Mouse (Mus musculus): Measurements from ENCODE around the gene Olfr572. TPM values are rescaled to one million over a fixed set of nuclear protein-coding genes. Genes with fewer than 3 reads are reported as not detected.

The Olfr572 gene
- polyA plus RNA-seq (2015; fragmentation: Nextera tagmentation; extraction: Ambion mirVana), result not detected in 2 replicates

- 58% methylated on average over 1 of the region's 1 CpGs for WGBS
- ATAC-seq (ENCODE audit: low FRiP score, low TSS enrichment), result no peak
- Histone ChIP-seq H3K36me3 (ENCODE audit: control insufficient read depth, insufficient read depth, low read length) (no peaks in the 10 kb centered on the region), H3K9me3 (ENCODE audit: control insufficient read depth, low read length) (no peaks in the 10 kb centered on the region), H3K9ac (ENCODE audit: low read length) (no peak within 1 kb of the TSS), H3K27me3 (ENCODE audit: control insufficient read depth, insufficient read depth, low read length) (no peaks in the 10 kb centered on the region), H3K4me1 (replicated peaks; ENCODE audit: control insufficient read depth, insufficient read depth) (no peaks in the 10 kb centered on the region), H3K4me2 (replicated peaks; ENCODE audit: low read depth) (no peak within 1 kb of the TSS), H3K4me3 (ENCODE audit: low read depth, low read length) (no peak within 1 kb of the TSS), H3K27ac (replicated peaks) (no peak within 1 kb of the TSS)
- DNase-seq (ENCODE audit: low spot score), result no peak
- no peak for TF ChIP-seq CTCF (IDR thresholded peaks at IDR 0.05; ENCODE audit: low read depth)
- TF ChIP-seq EP300 (optimal IDR thresholded peaks at IDR 0.05), result no peak
Observed at GRCm38 (mm10) chr7:102924109-102924508, at the start of gene Olfr572. Gene Olfr572, plus strand, starts transcription at chr7:102924409.

GRCm38 (mm10) chr7:102876822-102877221 is 47.4 kb upstream of the Olfr572 start, which contains the start of gene Olfr568:
Gene Olfr568, plus strand, starts transcription at chr7:102877122.
- H3K27me3 ChIP-seq (ENCODE audit: control insufficient read depth, insufficient read depth, low read length), result no peaks in the 10 kb centered on the region
- no peak within 1 kb of the TSS for H3K4me2 ChIP-seq (replicated peaks; ENCODE audit: low read depth)
- no peak within 1 kb of the TSS for H3K27ac ChIP-seq (replicated peaks)
- H3K36me3 ChIP-seq (ENCODE audit: control insufficient read depth, insufficient read depth, low read length), result no peaks in the 10 kb centered on the region
- no peak within 1 kb of the TSS for H3K9ac ChIP-seq (ENCODE audit: low read length)
- H3K4me1 ChIP-seq (replicated peaks; ENCODE audit: control insufficient read depth, insufficient read depth), result no peaks in the 10 kb centered on the region
- no peak within 1 kb of the TSS for H3K4me3 ChIP-seq (ENCODE audit: low read depth, low read length)
- TF ChIP-seq EP300 (optimal IDR thresholded peaks at IDR 0.05), result no peak
- no peak for TF ChIP-seq CTCF (IDR thresholded peaks at IDR 0.05; ENCODE audit: low read depth)
- no peaks in the 10 kb centered on the region for H3K9me3 ChIP-seq (ENCODE audit: control insufficient read depth, low read length)
- ATAC-seq (ENCODE audit: low FRiP score, low TSS enrichment) (no peak), DNase-seq (ENCODE audit: low spot score) (no peak)

GRCm38 (mm10) chr7:102890782-102891181 is 33.4 kb upstream of the Olfr572 start, which contains the start of gene Olfr569:
Gene Olfr569, minus strand, starts transcription at chr7:102890882.
- H3K27me3 ChIP-seq (ENCODE audit: control insufficient read depth, insufficient read depth, low read length), result no peaks in the 10 kb centered on the region
- H3K27ac ChIP-seq (replicated peaks), result no peak within 1 kb of the TSS
- no peaks in the 10 kb centered on the region for H3K36me3 ChIP-seq (ENCODE audit: control insufficient read depth, insufficient read depth, low read length)
- TF ChIP-seq EP300 (optimal IDR thresholded peaks at IDR 0.05) (no peak), CTCF (IDR thresholded peaks at IDR 0.05; ENCODE audit: low read depth) (no peak)
- H3K4me3 ChIP-seq (ENCODE audit: low read depth, low read length), result no peak within 1 kb of the TSS
- no peaks in the 10 kb centered on the region for H3K4me1 ChIP-seq (replicated peaks; ENCODE audit: control insufficient read depth, insufficient read depth)
- no peaks in the 10 kb centered on the region for H3K9me3 ChIP-seq (ENCODE audit: control insufficient read depth, low read length)
- DNase-seq (ENCODE audit: low spot score) (no peak), ATAC-seq (ENCODE audit: low FRiP score, low TSS enrichment) (no peak)
- no peak within 1 kb of the TSS for H3K9ac ChIP-seq (ENCODE audit: low read length)
- no peak within 1 kb of the TSS for H3K4me2 ChIP-seq (replicated peaks; ENCODE audit: low read depth)
- WGBS, result 69% methylated on average over 3 of the region's 3 CpGs

- no peak overlapping the region for H3K27ac ChIP-seq (replicated peaks)
- H3K4me1 ChIP-seq (replicated peaks; ENCODE audit: control insufficient read depth, insufficient read depth), result no peaks in the 10 kb centered on the region
- WGBS, result 24% methylated on average over 1 of the region's 1 CpGs
- H3K27me3 ChIP-seq (ENCODE audit: control insufficient read depth, insufficient read depth, low read length), result no peaks in the 10 kb centered on the region
- ATAC-seq (ENCODE audit: low FRiP score, low TSS enrichment), result no peak
- TF ChIP-seq EP300 (optimal IDR thresholded peaks at IDR 0.05), result no peak
- TF ChIP-seq CTCF (IDR thresholded peaks at IDR 0.05; ENCODE audit: low read depth), result no peak
- no peaks in the 10 kb centered on the region for H3K36me3 ChIP-seq (ENCODE audit: control insufficient read depth, insufficient read depth, low read length)
- no peak overlapping the region for H3K4me2 ChIP-seq (replicated peaks; ENCODE audit: low read depth)
- no peak overlapping the region for H3K4me3 ChIP-seq (ENCODE audit: low read depth, low read length)
- H3K9ac ChIP-seq (ENCODE audit: low read length), result no peak overlapping the region
- no peaks in the 10 kb centered on the region for H3K9me3 ChIP-seq (ENCODE audit: control insufficient read depth, low read length)
- no peak for DNase-seq (ENCODE audit: low spot score)
Observed at GRCm38 (mm10) chr7:102915261-102915660, 8.9 kb upstream of the Olfr572 start.

- H3K27me3 ChIP-seq (ENCODE audit: control insufficient read depth, insufficient read depth, low read length), result no peaks in the 10 kb centered on the region
- H3K9me3 ChIP-seq (ENCODE audit: control insufficient read depth, low read length), result no peaks in the 10 kb centered on the region
- H3K27ac ChIP-seq (replicated peaks), result no peak overlapping the region
- no peak overlapping the region for H3K4me3 ChIP-seq (ENCODE audit: low read depth, low read length)
- no peak overlapping the region for H3K4me2 ChIP-seq (replicated peaks; ENCODE audit: low read depth)
- no peaks in the 10 kb centered on the region for H3K36me3 ChIP-seq (ENCODE audit: control insufficient read depth, insufficient read depth, low read length)
- WGBS, result 44% methylated on average over 5 of the region's 5 CpGs
- H3K9ac ChIP-seq (ENCODE audit: low read length), result no peak overlapping the region
- ATAC-seq (ENCODE audit: low FRiP score, low TSS enrichment), result no peak
- TF ChIP-seq CTCF (IDR thresholded peaks at IDR 0.05; ENCODE audit: low read depth) (no peak), EP300 (optimal IDR thresholded peaks at IDR 0.05) (no peak)
- no peak for DNase-seq (ENCODE audit: low spot score)
- H3K4me1 ChIP-seq (replicated peaks; ENCODE audit: control insufficient read depth, insufficient read depth), result no peaks in the 10 kb centered on the region
Observed at GRCm38 (mm10) chr7:102916405-102916804, 7.8 kb upstream of the Olfr572 start.

- H3K27me3 ChIP-seq (ENCODE audit: control insufficient read depth, insufficient read depth, low read length), result no peaks in the 10 kb centered on the region
- 56% methylated on average over 4 of the region's 4 CpGs for WGBS
- DNase-seq (ENCODE audit: low spot score) (no peak), ATAC-seq (ENCODE audit: low FRiP score, low TSS enrichment) (no peak)
- TF ChIP-seq CTCF (IDR thresholded peaks at IDR 0.05; ENCODE audit: low read depth) (no peak), EP300 (optimal IDR thresholded peaks at IDR 0.05) (no peak)
- H3K4me3 ChIP-seq (ENCODE audit: low read depth, low read length), result no peak within 1 kb of the TSS
- H3K4me1 ChIP-seq (replicated peaks; ENCODE audit: control insufficient read depth, insufficient read depth), result no peaks in the 10 kb centered on the region
- no peak within 1 kb of the TSS for H3K4me2 ChIP-seq (replicated peaks; ENCODE audit: low read depth)
- no peak within 1 kb of the TSS for H3K27ac ChIP-seq (replicated peaks)
- H3K36me3 ChIP-seq (ENCODE audit: control insufficient read depth, insufficient read depth, low read length), result no peaks in the 10 kb centered on the region
- H3K9ac ChIP-seq (ENCODE audit: low read length), result no peak within 1 kb of the TSS
- H3K9me3 ChIP-seq (ENCODE audit: control insufficient read depth, low read length), result no peaks in the 10 kb centered on the region
Observed at GRCm38 (mm10) chr7:102917032-102917875, 7.0 kb upstream of the Olfr572 start, which contains the start of gene Olfr571. Gene Olfr571, minus strand, starts transcription at chr7:102917536.

All from stomach, postnatal 0 days (tissue).